In genomic region chr11:106994246-106995085, GRCm38 (mm10) we compare ENCODE assay signal across 12 mouse cellular contexts. TPM values are rescaled to one million over a fixed set of nuclear protein-coding genes. Genes with fewer than 3 reads are reported as not detected.
DNase-seq lines count a peak whose midpoint lies in the region; ATAC-seq and TF ChIP-seq lines count a peak whose summit lies in the region.
"Had no signal": no experiment of that assay in that cellular context is flagged by ENCODE, and none has a peak within 500 bp of the region (broad histone marks: within the 10 kb centered on the region; RNA-seq: fewer than 3 reads in every experiment).

No protein-coding gene starts in this region.

- no peaks in the 10 kb centered on the region for H3K27me3 ChIP-seq in lung, postnatal 0 days (replicated peaks; ENCODE audit: insufficient read depth, low read length)
- H3K27me3 ChIP-seq in liver, embryonic 13.5 days, result no peaks in the 10 kb centered on the region
- no peaks in the 10 kb centered on the region for H3K27me3 ChIP-seq in stomach, postnatal 0 days (ENCODE audit: control insufficient read depth, insufficient read depth, low read length)
- no peaks in the 10 kb centered on the region for H3K27me3 ChIP-seq in kidney, adult 2 months (replicated peaks; ENCODE audit: control insufficient read depth, insufficient read depth, low read length)
- H3K27me3 ChIP-seq: embryonic facial prominence, embryonic 12.5 days; hindbrain, embryonic 13.5 days had no signal

- H3K4me3 ChIP-seq in lung, postnatal 0 days (ENCODE audit: low read depth, low read length), result no peak overlapping the region
- no peak overlapping the region; the same call in 1 of the 2 replicates for H3K4me3 ChIP-seq in liver, embryonic 13.5 days (replicated peaks)
- H3K4me3 ChIP-seq in stomach, postnatal 0 days (ENCODE audit: low read depth, low read length), result no peak overlapping the region
- H3K4me3 ChIP-seq in kidney, adult 2 months (ENCODE audit: insufficient read depth, low read depth, low read length), result no peak overlapping the region
- H3K4me3 ChIP-seq: embryonic facial prominence, embryonic 12.5 days; hindbrain, embryonic 13.5 days had no signal

- ATAC-seq in lung, postnatal 0 days, result no peak
- ATAC-seq in granulocyte monocyte progenitor cell, adult 5-6 weeks (replicated peaks; ENCODE audit: poor library complexity, severe bottlenecking), result peak; percentile 94
- peak; percentile 46 for ATAC-seq in liver, embryonic 13.5 days (ENCODE audit: low read depth)
- peak; percentile 36 for ATAC-seq in stomach, postnatal 0 days (ENCODE audit: low FRiP score, low TSS enrichment)

- peaks cover 20% of the 10 kb centered on the region for H3K36me3 ChIP-seq in lung, postnatal 0 days (ENCODE audit: insufficient read depth, low read length)
- H3K36me3 ChIP-seq in liver, embryonic 13.5 days, result peaks cover 85% of the 10 kb centered on the region
- peaks cover 9% of the 10 kb centered on the region; the same call in 1 of the 2 replicates for H3K36me3 ChIP-seq in stomach, postnatal 0 days (ENCODE audit: control insufficient read depth, insufficient read depth, low read length)
- H3K36me3 ChIP-seq in kidney, adult 2 months (ENCODE audit: control insufficient read depth, insufficient read depth, low read length), result peaks cover 12% of the 10 kb centered on the region

- H3K9me3 ChIP-seq in lung, postnatal 0 days (ENCODE audit: low read length), result no peaks in the 10 kb centered on the region
- H3K9me3 ChIP-seq in liver, embryonic 13.5 days (replicated peaks), result no peaks in the 10 kb centered on the region
- no peaks in the 10 kb centered on the region for H3K9me3 ChIP-seq in stomach, postnatal 0 days (ENCODE audit: control insufficient read depth, low read length)
- H3K9me3 ChIP-seq: embryonic facial prominence, embryonic 12.5 days; hindbrain, embryonic 13.5 days had no signal

- H3K9ac ChIP-seq in lung, postnatal 0 days (replicated peaks; ENCODE audit: low read depth), result no peak overlapping the region
- peak overlapping the region; percentile 49 for H3K9ac ChIP-seq in liver, embryonic 13.5 days
- H3K9ac ChIP-seq in stomach, postnatal 0 days (ENCODE audit: low read length), result no peak overlapping the region
- H3K9ac ChIP-seq: embryonic facial prominence, embryonic 12.5 days; hindbrain, embryonic 13.5 days had no signal

- TF ChIP-seq EP300 in lung, postnatal 0 days (IDR thresholded peaks at IDR 0.05), result peak; percentile 52
- TF ChIP-seq EP300 in stomach, postnatal 0 days (optimal IDR thresholded peaks at IDR 0.05), result no peak

- no peaks in the 10 kb centered on the region for H3K4me1 ChIP-seq in lung, postnatal 0 days (ENCODE audit: insufficient read depth, low read depth, low read length)
- peaks cover 46% of the 10 kb centered on the region for H3K4me1 ChIP-seq in liver, embryonic 13.5 days (replicated peaks)
- no peaks in the 10 kb centered on the region for H3K4me1 ChIP-seq in stomach, postnatal 0 days (replicated peaks; ENCODE audit: control insufficient read depth, insufficient read depth)
- 0 out of 2 replicates have a peak, but pooled peaks cover 2% of the 10 kb centered on the region for H3K4me1 ChIP-seq in kidney, adult 2 months (ENCODE audit: control insufficient read depth, insufficient read depth, low read length)

- no peak for TF ChIP-seq POLR2A in kidney, adult 2 months (IDR thresholded peaks at IDR 0.05; ENCODE audit: low read depth, low read length)

- 47% methylated on average over 3 of the region's 3 CpGs for WGBS in lung, postnatal 0 days
- WGBS in liver, embryonic 13.5 days (ENCODE audit: insufficient replicate concordance), result 24% methylated on average over 3 of the region's 3 CpGs
- WGBS in stomach, postnatal 0 days, result 58% methylated on average over 3 of the region's 3 CpGs
- 82% methylated on average over 3 of the region's 3 CpGs for WGBS in kidney, adult 2 months

- peak; percentile 39 for DNase-seq in lung, postnatal 0 days (ENCODE audit: low spot score)
- DNase-seq in lung, postnatal 10 days, result no peak
- DNase-seq in liver, embryonic 13.5 days, result peak; percentile 36
- DNase-seq in stomach, postnatal 0 days (ENCODE audit: low spot score), result no peak
- DNase-seq in adrenal gland, postnatal 4 days (ENCODE audit: low spot score in 2 of 2), result no peak
- DNase-seq in layer of hippocampus, adult 9-10 months (ENCODE audit: low spot score), result no peak
- no peak for DNase-seq in kidney, adult 2 months
- DNase-seq: left cerebral cortex, postnatal 4 days; right cerebral cortex, adult 18-20 months had no signal

- TF ChIP-seq CTCF in lung, postnatal 0 days (IDR thresholded peaks at IDR 0.05), result no peak
- no peak for TF ChIP-seq CTCF in stomach, postnatal 0 days (IDR thresholded peaks at IDR 0.05; ENCODE audit: low read depth)
- no peak for TF ChIP-seq CTCF in kidney, adult 2 months (conservative IDR thresholded peaks at IDR 0.05; ENCODE audit: insufficient read depth, insufficient read length, low read depth, low read length)

- no peak overlapping the region for H3K4me2 ChIP-seq in lung, postnatal 0 days (replicated peaks; ENCODE audit: low read depth, low read length)
- peak overlapping the region; percentile 74 for H3K4me2 ChIP-seq in liver, embryonic 13.5 days
- H3K4me2 ChIP-seq in stomach, postnatal 0 days (replicated peaks; ENCODE audit: low read depth), result no peak overlapping the region
- H3K4me2 ChIP-seq: embryonic facial prominence, embryonic 12.5 days; hindbrain, embryonic 13.5 days had no signal

- H3K27ac ChIP-seq in lung, postnatal 0 days (ENCODE audit: low read length), result no peak overlapping the region
- peak overlapping the region; percentile 35; the same call in 1 of the 2 replicates for H3K27ac ChIP-seq in liver, embryonic 13.5 days
- H3K27ac ChIP-seq in stomach, postnatal 0 days (replicated peaks), result no peak overlapping the region; the same call in 1 of the 2 replicates
- H3K27ac ChIP-seq in kidney, adult 2 months (ENCODE audit: insufficient read depth, low read depth, low read length), result no peak overlapping the region
- H3K27ac ChIP-seq: embryonic facial prominence, embryonic 12.5 days; hindbrain, embryonic 13.5 days had no signal

RNA-seq across cellular contexts. Expression of gene Kpna2, which starts 4.9 kb away (rescaled TPM):
- 83.6 and 97.1 TPM in 2 replicates for polyA plus RNA-seq in lung, postnatal 0 days (2015; fragmentation: Nextera tagmentation; extraction: Ambion mirVana)
- 103 and 134 TPM in 2 replicates for total RNA-seq in granulocyte monocyte progenitor cell, adult 5-6 weeks (2014; fragmentation: Nextera tagmentation)
- 261 and 287 TPM in 2 replicates for total RNA-seq in granulocyte monocyte progenitor cell, adult 5-6 weeks (2017)
- 325 and 361 TPM in 2 replicates for polyA plus RNA-seq in liver, embryonic 13.5 days (2015; fragmentation: Nextera tagmentation; extraction: Ambion mirVana)
- polyA plus RNA-seq in stomach, postnatal 0 days (2015; fragmentation: Nextera tagmentation; extraction: Ambion mirVana), result 146 and 158 TPM in 2 replicates
- total RNA-seq in adrenal gland, postnatal 4 days (2021), result 10 to 100 TPM; 52.5 to 54.6 TPM
- 11.9 and 14.1 TPM in 2 replicates for polyA plus RNA-seq in kidney, adult 2 months (2012; rRNA removed)

RNA-seq across cellular contexts. Expression of gene 1810010H24Rik, which starts 31.0 kb away (rescaled TPM):
- polyA plus RNA-seq in lung, postnatal 0 days (2015; fragmentation: Nextera tagmentation; extraction: Ambion mirVana), result 51.8 and 56.2 TPM in 2 replicates
- total RNA-seq in granulocyte monocyte progenitor cell, adult 5-6 weeks (2014; fragmentation: Nextera tagmentation), result not detected in 2 replicates
- not detected in 2 replicates for total RNA-seq in granulocyte monocyte progenitor cell, adult 5-6 weeks (2017)
- 1.1 TPM in 2 replicates for polyA plus RNA-seq in liver, embryonic 13.5 days (2015; fragmentation: Nextera tagmentation; extraction: Ambion mirVana)
- polyA plus RNA-seq in stomach, postnatal 0 days (2015; fragmentation: Nextera tagmentation; extraction: Ambion mirVana), result 6.3 and 6.8 TPM in 2 replicates
- total RNA-seq in adrenal gland, postnatal 4 days (2021), result 1 to 10 TPM; 3.2 to 6.3 TPM
- 1.8 and 2.6 TPM in 2 replicates for polyA plus RNA-seq in kidney, adult 2 months (2012; rRNA removed)

Comparison
In these comparisons a context has a peak if more than half of its experiments do, and no peak if none do; other contexts are left out.
1. DNase-seq: peak in lung, postnatal 0 days (single experiment) and liver, embryonic 13.5 days (single experiment); none in lung, postnatal 10 days (single experiment), stomach, postnatal 0 days (single experiment), adrenal gland, postnatal 4 days (0 of 2), layer of hippocampus, adult 9-10 months (single experiment) and kidney, adult 2 months (single experiment).